Mouse (Mus musculus): ENCODE measurements around the gene Mdm4. TPM values are rescaled to one million over a fixed set of nuclear protein-coding genes. Genes with fewer than 3 reads are reported as not detected.
"Not testable (repeated sequence)": the region's sequence is repeated elsewhere in the genome, so short reads cannot be mapped to it uniquely, and the experiment has no call there.

The Mdm4 gene
- polyA plus RNA-seq, 1 experiment from 2014 or later = 33.5 TPM

DNA sequence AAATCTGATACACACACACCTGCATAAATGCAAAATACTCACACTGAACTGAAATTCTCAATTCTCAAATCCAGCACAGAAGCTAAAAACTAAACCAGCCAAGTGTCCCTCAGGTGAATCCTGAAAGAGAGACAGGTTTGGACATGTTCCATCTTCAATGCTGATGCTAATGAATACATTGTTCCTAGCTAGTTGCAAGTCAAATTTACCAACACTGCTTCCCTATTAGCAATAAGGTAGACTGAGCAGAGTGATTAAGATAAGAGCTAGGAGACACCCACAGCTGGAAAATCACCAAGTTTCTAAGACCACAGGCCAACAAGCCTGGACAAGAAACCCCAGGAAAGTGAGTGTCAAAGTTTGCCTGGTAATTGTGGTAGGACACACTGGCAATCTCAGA is 11.0 kb downstream of the Mdm4 start:
- Histone ChIP-seq H3K9me3 (replicated peaks) (no peaks in the 10 kb centered on the region), H3K4me3 (replicated peaks) (no peak overlapping the region), H3K27me3 (no peaks in the 10 kb centered on the region), H3K27ac (replicated peaks) (no peak overlapping the region), H3K9ac (no peak overlapping the region), H3K4me2 (replicated peaks) (no peak overlapping the region), H3K36me3 (peaks cover 23% of the 10 kb centered on the region), H3K4me1 (peaks cover 19% of the 10 kb centered on the region)
- no peak for ATAC-seq (ENCODE audit: insufficient number of reproducible peaks, low FRiP score, low TSS enrichment, low read depth)

DNA sequence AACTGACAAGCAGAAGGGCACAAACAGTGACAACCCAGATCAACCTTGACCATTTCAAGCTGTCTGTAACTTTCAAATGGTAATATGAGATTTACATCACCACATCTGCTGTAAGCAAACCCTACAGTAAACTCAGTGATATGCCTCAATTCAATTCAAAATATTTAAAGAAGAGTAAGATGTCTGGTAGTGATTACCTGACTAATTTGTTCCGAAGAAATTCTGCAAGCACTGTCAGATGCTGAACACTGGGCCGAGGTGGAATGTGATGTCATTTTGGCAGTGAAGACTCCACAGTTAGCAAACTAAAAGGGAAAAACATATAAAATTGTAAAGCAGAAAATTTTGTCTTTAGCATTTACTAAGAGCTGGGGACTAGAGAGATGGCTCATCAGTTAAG is 11.8 kb downstream of the Mdm4 start:
- Histone ChIP-seq H3K4me3 (replicated peaks) (no peak overlapping the region), H3K27ac (replicated peaks) (no peak overlapping the region), H3K9ac (no peak overlapping the region), H3K4me1 (peaks cover 13% of the 10 kb centered on the region; the same call in 1 of the 2 replicates), H3K36me3 (peaks cover 30% of the 10 kb centered on the region), H3K9me3 (replicated peaks) (no peaks in the 10 kb centered on the region), H3K27me3 (no peaks in the 10 kb centered on the region), H3K4me2 (replicated peaks) (no peak overlapping the region)
- 30% methylated on average over 2 of the region's 2 CpGs for WGBS
- ATAC-seq (ENCODE audit: insufficient number of reproducible peaks, low FRiP score, low TSS enrichment, low read depth) = no peak

DNA sequence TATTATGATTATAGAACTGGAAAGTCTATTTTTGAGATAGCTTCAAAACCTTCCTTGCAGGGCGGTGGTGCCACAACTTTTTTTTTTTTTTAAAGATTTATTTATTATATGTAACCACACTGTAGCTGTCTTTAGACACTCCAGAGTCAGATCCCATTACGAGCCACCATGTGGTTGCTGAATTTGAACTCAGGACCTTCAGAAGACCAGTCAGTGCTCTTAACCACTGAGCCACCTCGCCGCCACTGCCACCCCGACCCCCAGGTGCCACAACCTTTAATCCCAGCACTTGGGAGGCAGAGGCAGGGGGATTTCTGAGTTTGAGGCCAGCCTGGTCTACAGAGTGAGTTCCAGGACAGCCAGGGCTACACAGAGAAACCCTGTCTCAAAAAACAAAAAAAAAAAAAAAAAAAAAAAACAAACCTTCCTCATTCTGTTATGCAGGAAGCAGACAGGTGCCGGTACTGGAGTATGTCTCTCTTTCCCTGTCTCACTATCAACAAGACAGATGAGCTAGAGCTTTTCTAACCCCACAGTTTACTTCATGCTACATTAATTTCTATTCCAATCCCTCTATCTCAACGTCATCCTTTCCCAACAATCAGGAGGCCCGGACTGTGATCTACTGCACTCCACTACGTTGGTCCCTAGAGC is 13.5 kb downstream of the Mdm4 start:
- Histone ChIP-seq H3K27ac (replicated peaks) (no peak overlapping the region), H3K4me3 (replicated peaks) (no peak overlapping the region), H3K4me1 (peaks cover 13% of the 10 kb centered on the region; the same call in 1 of the 2 replicates), H3K9me3 (replicated peaks) (no peaks in the 10 kb centered on the region), H3K36me3 (peaks cover 40% of the 10 kb centered on the region), H3K4me2 (replicated peaks) (no peak overlapping the region), H3K27me3 (no peaks in the 10 kb centered on the region), H3K9ac (no peak overlapping the region)
- ATAC-seq (ENCODE audit: insufficient number of reproducible peaks, low FRiP score, low TSS enrichment, low read depth) = no peak
- WGBS = 91% methylated on average over 9 of the region's 9 CpGs

DNA sequence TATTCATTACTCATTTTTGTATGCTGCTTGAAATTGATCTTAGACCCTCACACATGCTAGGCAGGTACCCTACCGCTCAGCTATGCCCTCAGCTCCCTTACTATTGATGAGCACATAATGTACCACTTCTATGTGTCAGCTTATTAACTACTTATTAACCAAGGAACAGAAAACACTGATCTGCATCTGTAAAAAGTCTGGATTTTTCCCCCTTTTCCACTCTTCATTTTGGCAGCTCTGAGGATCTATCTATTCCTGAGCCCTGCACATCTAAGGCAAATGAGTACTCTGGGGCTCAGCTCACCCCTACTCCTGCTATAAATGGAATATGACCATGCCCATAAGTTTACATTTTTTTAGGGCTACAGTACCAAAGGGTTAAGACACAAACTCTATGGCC is 16.2 kb downstream of the Mdm4 start:
- H3K27ac ChIP-seq (replicated peaks) = no peak overlapping the region
- H3K9me3 ChIP-seq (replicated peaks) = no peaks in the 10 kb centered on the region
- 96% methylated on average over 1 of the region's 1 CpGs for WGBS
- 0 out of 2 replicates have a peak, but pooled peaks cover under 1% of the 10 kb centered on the region for H3K4me1 ChIP-seq
- H3K27me3 ChIP-seq = no peaks in the 10 kb centered on the region
- no peak overlapping the region for H3K4me2 ChIP-seq (replicated peaks)
- no peak overlapping the region for H3K4me3 ChIP-seq (replicated peaks)
- ATAC-seq (ENCODE audit: insufficient number of reproducible peaks, low FRiP score, low TSS enrichment, low read depth) = no peak
- H3K36me3 ChIP-seq = peaks cover 53% of the 10 kb centered on the region
- no peak overlapping the region for H3K9ac ChIP-seq

DNA sequence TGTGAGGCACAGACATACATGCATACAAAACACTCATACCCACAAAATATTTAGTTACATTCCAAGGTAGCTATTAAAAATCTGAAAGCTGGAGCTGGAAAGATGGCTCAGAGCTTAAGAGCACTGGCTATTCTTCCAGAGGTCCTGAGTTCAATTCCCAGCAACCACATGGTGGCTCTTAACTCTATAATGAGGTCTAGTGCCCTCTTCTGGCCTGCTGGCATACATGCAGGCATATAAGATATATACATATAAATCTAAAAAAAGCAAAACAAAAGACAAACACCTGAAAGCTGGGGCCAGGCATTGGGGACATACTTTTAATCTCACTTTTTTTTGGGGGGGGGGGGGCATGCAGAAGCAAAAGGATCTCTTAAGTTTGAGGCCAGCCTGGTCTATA is 17.0 kb downstream of the Mdm4 start:
- H3K4me1 ChIP-seq = no peaks in the 10 kb centered on the region
- no peak overlapping the region for H3K27ac ChIP-seq (replicated peaks)
- no peak for ATAC-seq (ENCODE audit: insufficient number of reproducible peaks, low FRiP score, low TSS enrichment, low read depth)
- no peak overlapping the region for H3K4me2 ChIP-seq (replicated peaks)
- no peak overlapping the region for H3K9ac ChIP-seq
- H3K9me3 ChIP-seq (replicated peaks) = no peaks in the 10 kb centered on the region
- H3K36me3 ChIP-seq = peaks cover 56% of the 10 kb centered on the region
- H3K4me3 ChIP-seq (replicated peaks) = no peak overlapping the region
- H3K27me3 ChIP-seq = no peaks in the 10 kb centered on the region

DNA sequence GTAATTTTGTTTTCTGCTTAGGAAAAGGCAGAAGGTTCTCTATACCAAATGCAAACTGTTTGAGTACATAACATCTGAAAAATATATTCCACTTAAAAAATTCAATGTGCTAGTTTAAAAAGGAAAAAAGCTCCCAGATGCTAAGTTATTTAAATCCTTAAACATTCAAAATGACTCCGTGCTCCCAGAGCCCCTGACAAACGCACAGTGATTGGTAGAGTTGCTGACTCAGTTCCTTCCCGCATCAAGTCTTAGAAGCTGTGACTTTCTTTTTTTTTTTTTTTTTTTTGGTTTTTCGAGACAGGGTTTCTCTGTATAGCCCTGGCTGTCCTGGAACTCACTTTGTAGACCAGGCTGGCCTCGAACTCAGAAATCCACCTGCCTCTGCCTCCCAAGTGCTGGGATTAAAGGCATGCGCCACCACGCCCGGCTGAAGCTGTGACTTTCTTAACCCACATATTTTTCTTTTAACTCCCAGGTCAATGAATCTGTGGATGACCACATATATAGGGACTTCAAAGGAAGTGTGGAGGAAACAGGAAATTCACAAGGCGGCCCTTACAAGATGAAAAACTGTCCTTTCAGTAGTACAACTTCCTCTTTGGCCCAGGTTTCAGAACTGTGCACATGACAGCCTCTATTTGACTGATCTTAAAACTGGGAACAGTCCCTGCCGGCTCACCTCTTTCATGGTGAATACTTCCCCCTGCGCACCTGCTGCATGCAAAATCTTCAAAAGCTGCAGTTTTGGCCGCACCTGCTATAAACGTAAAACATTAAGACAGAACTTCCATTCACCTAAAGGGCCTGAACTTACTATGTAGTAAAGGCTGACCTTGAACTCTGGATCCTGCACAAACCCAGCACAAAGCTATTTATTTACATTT is 18.2 kb downstream of the Mdm4 start:
- H3K27ac ChIP-seq (replicated peaks) = no peak overlapping the region
- no peaks in the 10 kb centered on the region for H3K9me3 ChIP-seq (replicated peaks)
- 77% methylated on average over 12 of the region's 13 CpGs for WGBS
- H3K9ac ChIP-seq = no peak overlapping the region
- no peak overlapping the region for H3K4me2 ChIP-seq (replicated peaks)
- ATAC-seq (ENCODE audit: insufficient number of reproducible peaks, low FRiP score, low TSS enrichment, low read depth) = no peak
- H3K4me3 ChIP-seq (replicated peaks) = no peak overlapping the region
- H3K36me3 ChIP-seq = peaks cover 48% of the 10 kb centered on the region
- no peaks in the 10 kb centered on the region for H3K4me1 ChIP-seq
- H3K27me3 ChIP-seq = no peaks in the 10 kb centered on the region

DNA sequence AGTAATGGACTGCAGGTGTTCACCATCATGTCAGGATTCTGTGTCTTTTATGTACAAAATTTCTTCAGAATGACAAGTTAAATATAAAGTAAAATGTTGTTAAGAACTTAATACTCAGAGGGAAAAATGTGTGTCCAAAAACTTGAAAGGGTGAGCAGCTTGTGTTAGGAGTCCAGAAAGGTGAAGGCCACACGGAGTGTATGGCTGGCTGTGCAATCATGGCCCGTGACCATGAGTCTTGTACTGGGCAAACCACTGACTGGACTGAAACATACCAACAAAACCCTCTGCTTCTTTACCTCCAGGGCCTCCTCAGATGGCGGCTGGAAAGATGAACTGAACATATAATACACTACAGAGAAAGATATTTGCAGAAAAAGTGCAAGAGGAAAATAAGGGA is 23.8 kb downstream of the Mdm4 start:
- no peak overlapping the region for H3K4me2 ChIP-seq (replicated peaks)
- no peak overlapping the region for H3K4me3 ChIP-seq (replicated peaks)
- no peak for ATAC-seq (ENCODE audit: insufficient number of reproducible peaks, low FRiP score, low TSS enrichment, low read depth)
- H3K27me3 ChIP-seq = no peaks in the 10 kb centered on the region
- no peaks in the 10 kb centered on the region for H3K4me1 ChIP-seq
- no peak overlapping the region for H3K9ac ChIP-seq
- no peak overlapping the region for H3K27ac ChIP-seq (replicated peaks)
- peaks cover 52% of the 10 kb centered on the region for H3K36me3 ChIP-seq
- no peaks in the 10 kb centered on the region for H3K9me3 ChIP-seq (replicated peaks)
- WGBS = 84% methylated on average over 3 of the region's 3 CpGs

DNA sequence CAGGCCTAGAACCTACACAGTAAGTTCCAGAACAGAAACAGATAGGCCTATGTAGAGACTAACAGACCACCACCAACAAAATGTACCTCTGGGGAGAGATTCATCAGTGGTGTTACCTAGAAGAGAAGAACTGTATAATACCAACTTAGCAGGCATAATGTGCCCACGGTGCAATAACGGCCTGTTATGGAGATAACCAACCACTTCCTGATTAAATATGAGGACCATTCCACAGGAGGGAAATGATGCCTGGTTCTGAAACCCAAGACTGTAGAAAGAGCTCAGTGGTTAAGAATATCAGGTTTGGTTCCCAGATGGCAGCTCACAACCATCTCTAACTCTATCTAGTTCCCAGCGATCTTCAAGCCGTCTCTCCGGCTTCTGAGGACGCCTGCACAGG is 30.0 kb downstream of the Mdm4 start:
- H3K9ac ChIP-seq = no peak overlapping the region
- no peaks in the 10 kb centered on the region for H3K9me3 ChIP-seq (replicated peaks)
- no peaks in the 10 kb centered on the region for H3K4me1 ChIP-seq
- ATAC-seq (ENCODE audit: insufficient number of reproducible peaks, low FRiP score, low TSS enrichment, low read depth) = no peak
- no peaks in the 10 kb centered on the region for H3K27me3 ChIP-seq
- H3K36me3 ChIP-seq = peaks cover 85% of the 10 kb centered on the region
- H3K27ac ChIP-seq (replicated peaks) = no peak overlapping the region
- 86% methylated on average over 6 of the region's 6 CpGs for WGBS
- H3K4me2 ChIP-seq (replicated peaks) = no peak overlapping the region
- H3K4me3 ChIP-seq (replicated peaks) = no peak overlapping the region

DNA sequence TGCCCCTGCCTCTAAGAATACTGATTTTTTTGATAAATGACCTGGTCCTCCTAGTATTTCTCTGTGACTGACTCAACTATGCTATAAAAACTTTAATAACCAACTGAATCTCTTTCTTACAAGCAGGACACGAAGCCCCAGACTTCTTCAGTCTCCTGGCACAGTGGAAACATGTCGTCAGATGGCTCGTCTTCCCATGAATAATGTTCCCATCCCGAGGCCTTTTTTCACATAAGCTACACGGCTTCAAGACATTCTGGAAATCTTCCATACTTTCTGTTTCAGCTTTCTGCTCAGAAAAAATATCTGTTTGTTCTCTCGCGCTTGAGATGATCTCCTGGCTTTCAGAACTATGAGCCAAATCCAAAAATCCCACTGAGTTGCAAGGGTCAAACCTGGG is 38.8 kb downstream of the Mdm4 start:
- Histone ChIP-seq H3K4me2 (replicated peaks) (no peak overlapping the region), H3K4me1 (no peaks in the 10 kb centered on the region), H3K27me3 (no peaks in the 10 kb centered on the region), H3K27ac (replicated peaks) (no peak overlapping the region), H3K36me3 (peaks cover 81% of the 10 kb centered on the region), H3K4me3 (replicated peaks) (no peak overlapping the region), H3K9me3 (replicated peaks) (no peaks in the 10 kb centered on the region), H3K9ac (no peak overlapping the region)
- no peak for ATAC-seq (ENCODE audit: insufficient number of reproducible peaks, low FRiP score, low TSS enrichment, low read depth)
- 88% methylated on average over 7 of the region's 7 CpGs for WGBS

DNA sequence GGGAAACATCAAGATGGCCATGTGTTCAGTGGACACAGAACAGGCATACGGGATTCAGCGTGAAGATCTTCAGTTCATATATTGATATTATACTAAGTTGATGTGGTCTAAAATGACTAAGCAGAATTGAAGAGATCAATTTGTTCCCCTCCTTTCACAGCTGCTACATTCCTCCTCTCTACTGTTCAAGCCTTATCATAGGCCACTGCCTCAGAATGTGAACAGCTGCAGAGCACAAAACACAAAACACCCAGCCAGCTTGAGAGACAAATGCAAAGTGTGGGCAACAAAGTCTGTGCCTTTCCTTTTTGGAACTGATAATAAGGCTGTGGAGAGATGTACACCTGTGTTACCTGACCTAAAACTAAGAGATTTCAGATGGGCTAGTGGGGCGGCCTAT is 39.6 kb downstream of the Mdm4 start:
- no peak overlapping the region for H3K4me2 ChIP-seq (replicated peaks)
- H3K27ac ChIP-seq (replicated peaks) = no peak overlapping the region
- no peaks in the 10 kb centered on the region for H3K9me3 ChIP-seq (replicated peaks)
- H3K4me1 ChIP-seq = no peaks in the 10 kb centered on the region
- H3K4me3 ChIP-seq (replicated peaks) = no peak overlapping the region
- WGBS = 95% methylated on average over 3 of the region's 3 CpGs
- H3K27me3 ChIP-seq = no peaks in the 10 kb centered on the region
- H3K36me3 ChIP-seq = peaks cover 78% of the 10 kb centered on the region
- ATAC-seq (ENCODE audit: insufficient number of reproducible peaks, low FRiP score, low TSS enrichment, low read depth) = no peak
- no peak overlapping the region for H3K9ac ChIP-seq

DNA sequence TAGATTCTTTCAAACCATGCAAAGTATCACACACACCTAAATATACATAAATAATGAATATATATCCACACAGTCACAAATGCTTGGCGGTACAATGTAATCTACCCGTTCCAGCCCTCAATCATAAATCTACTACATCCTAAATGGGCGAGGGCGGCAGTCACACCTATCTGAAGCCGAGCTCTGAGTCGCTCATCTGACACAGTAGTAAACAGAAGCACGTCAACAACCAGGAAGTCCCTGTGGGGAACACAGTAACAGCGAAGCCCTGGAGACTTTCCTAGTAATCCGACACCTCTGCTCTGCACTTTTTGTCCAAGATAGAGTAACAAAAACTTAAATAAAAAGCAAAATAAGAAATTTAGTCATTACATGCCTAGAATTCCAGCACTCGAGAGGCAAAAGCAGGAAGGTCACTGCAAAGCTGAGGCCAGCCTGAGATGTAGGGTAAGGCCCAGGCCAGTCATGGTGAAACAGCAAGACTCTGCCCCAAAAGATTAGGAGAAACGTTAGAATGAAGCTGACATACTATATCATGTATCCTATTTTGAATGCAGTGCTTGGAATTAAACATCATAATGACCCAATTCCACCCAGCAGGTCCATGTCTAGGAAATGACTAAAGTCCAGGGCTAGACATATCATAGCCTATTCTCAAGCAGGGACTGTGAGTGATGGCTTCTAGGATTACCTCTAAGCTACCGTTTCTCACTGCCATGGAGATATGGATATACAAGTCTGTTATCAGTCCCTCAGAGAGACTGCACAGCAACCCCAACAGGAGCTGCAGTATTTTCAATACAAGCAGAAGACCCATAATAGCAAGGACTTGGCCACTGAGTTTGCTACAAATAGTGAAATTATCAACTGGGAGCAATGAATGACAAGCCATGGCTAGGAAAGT is 41.6 kb downstream of the Mdm4 start:
- not testable (repeated sequence) for ATAC-seq (ENCODE audit: insufficient number of reproducible peaks, low FRiP score, low TSS enrichment, low read depth); H3K9me3 ChIP-seq (replicated peaks); H3K4me2 ChIP-seq (replicated peaks); H3K4me1 ChIP-seq; H3K9ac ChIP-seq; H3K27me3 ChIP-seq; H3K27ac ChIP-seq (replicated peaks); H3K4me3 ChIP-seq (replicated peaks)
- 66% methylated on average over 12 of the region's 12 CpGs for WGBS
- peaks cover 81% of the 10 kb centered on the region for H3K36me3 ChIP-seq
